Mouse (Mus musculus): Measurements from ENCODE around the gene Zfp655.
"Not testable (repeated sequence)": the region's sequence is repeated elsewhere in the genome, so short reads cannot be mapped to it uniquely, and the experiment has no call there.

Gene Zfp655

DNA sequence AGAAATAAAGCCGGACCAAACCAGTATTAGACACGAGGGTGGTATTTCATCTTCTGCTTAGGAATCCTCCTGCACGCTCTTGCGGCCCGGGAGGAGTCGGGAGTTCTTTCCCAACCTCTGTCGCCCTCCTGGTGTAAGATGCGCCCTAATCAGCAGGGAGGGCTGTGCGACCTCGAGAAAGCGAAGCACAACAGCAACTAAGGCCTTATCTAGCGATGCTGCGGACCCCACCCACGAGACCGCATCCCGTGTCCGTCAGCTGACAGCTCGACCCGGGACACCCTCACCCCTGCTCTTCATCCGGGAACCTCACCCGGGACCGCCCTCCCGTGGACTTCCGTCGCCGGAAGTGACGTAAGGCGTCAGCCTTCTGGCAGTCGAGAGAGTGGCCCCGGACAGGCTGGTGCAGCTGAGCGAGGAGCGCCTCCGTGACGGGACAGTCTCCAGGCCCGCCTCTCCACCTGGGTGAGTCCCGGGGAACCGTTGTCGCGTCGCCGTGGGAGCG, at the start of gene Zfp655:
Zfp655 (plus strand) TSS at position 349 of the 505 bp plus-strand sequence.
- peak; percentile 97 for DNase-seq

GRCm38 (mm10) chr5:145185244-145185643, 46.3 kb upstream of the Zfp655 start:
- no peak for DNase-seq

- DNase-seq, result no peak
Observed at GRCm38 (mm10) chr5:145189416-145189815, 42.1 kb upstream of the Zfp655 start.

DNA sequence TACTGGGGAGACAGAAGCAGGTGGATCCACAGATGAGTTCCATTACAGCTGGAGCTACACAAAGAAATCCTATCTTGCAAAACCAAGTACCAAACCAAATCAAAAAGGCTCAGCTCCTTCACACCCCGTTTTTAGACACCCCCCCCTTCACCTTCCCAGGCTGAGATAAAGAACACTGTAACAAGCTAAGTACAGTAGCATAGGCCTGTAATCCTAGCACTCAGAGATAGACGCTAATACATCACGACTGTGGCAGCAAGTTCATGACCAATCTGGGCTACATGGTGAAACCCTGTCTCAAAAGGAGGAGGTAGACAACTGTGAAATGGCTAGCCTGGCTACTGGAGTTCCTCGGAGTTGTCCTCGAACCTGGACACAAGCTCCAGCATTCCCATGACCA, 41.1 kb upstream of the Zfp655 start:
- no peak for DNase-seq

DNA sequence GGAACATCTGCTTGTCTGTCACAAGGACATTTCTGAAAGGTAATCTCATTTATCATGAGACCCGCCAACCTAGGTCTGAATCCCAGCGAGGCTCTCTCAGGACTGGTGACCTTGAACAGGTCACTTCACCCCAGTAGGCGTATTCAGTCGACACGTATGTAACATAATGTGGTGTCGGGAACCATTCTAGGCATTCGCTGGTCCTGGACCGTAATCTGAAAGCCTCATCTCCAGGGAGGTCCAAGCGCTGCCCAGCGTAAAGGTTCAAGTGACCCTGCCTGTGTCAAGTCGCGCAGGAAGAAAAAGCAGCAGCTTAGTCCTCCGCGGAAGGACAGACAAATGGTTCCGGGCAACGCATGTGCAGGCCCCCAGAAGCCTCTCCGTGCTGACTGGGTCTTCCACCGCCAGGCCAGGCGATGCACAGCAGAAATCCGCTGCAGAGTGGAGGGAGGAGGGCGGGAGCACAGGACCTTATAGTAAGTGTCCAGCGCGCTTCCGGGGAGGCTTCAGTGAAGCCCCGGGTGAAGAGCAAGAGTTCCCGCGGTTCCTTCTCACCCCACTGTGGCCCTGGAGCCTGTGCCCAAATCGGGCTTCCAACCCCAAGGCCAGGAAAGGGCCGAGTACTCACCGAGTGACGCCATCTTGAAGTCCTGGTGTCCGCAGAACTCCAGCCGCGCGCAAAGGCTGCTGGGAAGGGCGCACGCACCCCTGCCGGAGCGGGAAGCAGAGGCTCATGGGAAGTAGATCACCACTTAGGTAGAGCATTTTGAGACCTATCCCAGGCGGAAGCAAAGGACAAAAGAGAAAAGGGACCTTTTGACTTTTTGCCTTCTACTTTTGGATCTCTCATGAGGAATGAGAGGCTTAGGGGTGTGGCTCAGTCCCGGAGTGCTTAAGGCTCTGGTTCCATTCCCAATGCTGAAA, 40.4 kb upstream of the Zfp655 start:
- peak; percentile 92 for DNase-seq

GRCm38 (mm10) chr5:145191962-145192361, 39.6 kb upstream of the Zfp655 start, which contains the start of gene Atp5j2:
TSS of gene Atp5j2 (minus strand) at chr5:145192062.
- DNase-seq, result no peak

DNA sequence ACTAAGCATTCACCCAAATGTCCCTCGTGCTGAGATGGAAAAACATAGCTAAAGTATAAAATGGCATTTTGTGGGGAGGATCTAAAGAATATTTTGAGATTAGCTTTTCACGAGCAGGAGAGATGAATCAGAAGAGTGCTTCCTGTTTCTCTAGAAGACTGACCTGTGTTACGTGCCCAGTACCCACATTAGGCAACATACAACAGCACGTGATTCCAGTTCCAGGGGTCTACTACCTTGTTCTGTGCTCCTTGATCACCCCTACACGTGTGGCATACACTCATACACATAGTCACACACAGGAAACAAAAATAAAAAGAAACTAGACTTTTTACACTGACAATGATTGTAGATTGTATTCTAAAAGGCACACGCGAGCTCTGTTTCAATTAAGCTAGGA, 31.1 kb upstream of the Zfp655 start:
- DNase-seq, result no peak

- DNase-seq, result peak; percentile 83
Observed at GRCm38 (mm10) chr5:145201321-145201991, 30.1 kb upstream of the Zfp655 start, which contains the start of gene Zkscan14. TSS of gene Zkscan14 (minus strand) at chr5:145201868.

- DNase-seq, result no peak
Observed at GRCm38 (mm10) chr5:145202446-145202845, 29.1 kb upstream of the Zfp655 start.

DNA sequence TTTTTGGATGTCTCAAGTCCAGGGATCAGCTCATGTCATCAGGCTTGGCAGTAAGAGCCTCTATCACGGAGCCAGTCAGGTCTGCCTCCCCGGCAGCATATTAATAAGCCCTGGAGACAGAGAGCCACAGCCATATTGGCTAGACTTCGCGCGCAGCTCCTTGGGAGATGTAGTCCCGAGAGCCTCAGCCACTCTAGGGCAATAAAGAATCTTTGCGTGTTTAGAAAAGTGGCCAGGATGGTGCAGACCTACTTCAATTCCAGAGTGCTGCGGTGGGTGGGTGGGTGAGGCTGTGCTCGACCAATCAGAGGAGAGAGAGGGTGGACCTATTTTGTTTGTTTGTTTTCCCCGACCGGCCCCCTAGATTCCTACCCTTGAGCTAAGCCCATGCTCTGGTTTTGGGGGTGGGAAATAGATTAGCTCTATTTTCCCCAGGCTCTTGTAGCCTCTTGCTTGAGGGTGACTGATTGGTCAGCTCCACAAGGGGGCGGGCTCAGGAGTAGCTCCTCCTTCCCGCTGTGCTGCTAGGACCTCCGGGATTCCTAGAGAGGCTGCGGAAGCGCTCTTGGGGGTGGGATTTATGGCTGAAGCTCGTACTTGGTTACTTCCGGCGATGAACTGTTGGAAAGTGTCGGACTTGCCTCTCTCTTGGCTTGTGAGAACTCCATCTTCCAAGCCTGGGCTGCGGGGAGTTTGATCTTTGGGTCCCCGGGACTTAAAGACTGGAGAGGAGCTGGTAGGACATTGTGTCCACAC, 27.4 kb upstream of the Zfp655 start, which contains the start of gene Zkscan5:
Zkscan5 (plus strand) TSS at position 627 of the 756 bp plus-strand sequence.
- DNase-seq, result peak; percentile 99

- DNase-seq, result peak; percentile 44
Observed at GRCm38 (mm10) chr5:145205041-145205440, 26.5 kb upstream of the Zfp655 start.

DNA sequence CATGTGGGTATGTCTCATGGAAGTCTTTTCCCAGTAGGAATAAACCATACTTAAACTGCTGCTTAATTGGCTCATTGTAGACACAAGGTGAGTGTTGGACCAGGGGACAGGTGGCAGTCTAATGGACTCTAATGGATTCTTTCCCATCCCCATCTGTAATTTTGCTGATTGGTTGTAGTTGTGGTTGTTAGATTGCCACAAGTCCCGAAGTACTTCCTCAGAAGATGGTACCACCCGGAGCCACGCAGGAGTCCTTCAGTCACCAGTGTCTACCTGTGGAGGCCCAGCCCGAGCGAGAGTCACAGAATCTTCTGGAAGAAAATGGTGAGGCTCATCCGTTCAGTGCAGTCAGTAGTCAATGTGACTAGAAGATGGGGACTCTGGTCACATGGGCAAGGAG, 24.1 kb upstream of the Zfp655 start:
- DNase-seq, result no peak

DNA sequence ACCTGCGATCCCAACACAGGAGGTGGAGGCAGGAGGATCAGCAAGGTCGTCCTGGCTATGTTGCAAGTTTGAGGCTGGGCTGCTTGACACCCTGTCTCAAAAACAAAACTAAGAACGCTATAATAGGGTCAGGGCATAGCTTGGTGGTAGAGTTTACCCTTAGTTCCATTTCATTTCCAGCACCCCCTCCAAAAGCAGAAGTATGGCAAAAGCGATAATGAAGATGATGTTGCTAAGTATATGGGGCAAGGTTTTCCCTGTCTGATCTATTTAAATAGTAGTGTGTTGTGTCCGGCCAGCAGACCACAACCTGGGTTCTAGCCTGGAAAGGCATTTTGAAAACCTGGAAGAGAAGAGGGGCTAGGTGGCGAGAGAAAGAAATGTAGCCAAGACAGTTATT, 23.6 kb upstream of the Zfp655 start:
- DNase-seq, result no peak

DNA sequence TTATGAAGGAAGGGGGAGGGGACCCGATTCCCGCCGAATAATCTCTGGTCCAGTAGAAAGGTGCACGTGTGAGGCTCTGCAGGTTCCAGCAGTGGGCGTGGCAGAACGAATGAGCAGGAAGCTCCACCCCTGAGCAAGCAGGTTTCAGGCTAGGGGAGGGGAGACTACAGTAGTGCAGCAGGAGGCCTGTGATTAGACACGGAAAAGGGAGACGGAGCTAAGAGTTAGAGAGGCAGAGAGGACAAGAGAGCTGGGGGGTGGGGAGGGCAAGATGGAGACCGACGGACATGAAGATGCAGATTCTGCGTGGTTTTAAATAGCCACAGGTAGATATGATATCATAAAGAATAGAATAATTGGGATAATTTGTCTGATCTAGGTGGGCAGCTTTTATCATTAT, 23.1 kb upstream of the Zfp655 start:
- not testable (repeated sequence) for DNase-seq

DNA sequence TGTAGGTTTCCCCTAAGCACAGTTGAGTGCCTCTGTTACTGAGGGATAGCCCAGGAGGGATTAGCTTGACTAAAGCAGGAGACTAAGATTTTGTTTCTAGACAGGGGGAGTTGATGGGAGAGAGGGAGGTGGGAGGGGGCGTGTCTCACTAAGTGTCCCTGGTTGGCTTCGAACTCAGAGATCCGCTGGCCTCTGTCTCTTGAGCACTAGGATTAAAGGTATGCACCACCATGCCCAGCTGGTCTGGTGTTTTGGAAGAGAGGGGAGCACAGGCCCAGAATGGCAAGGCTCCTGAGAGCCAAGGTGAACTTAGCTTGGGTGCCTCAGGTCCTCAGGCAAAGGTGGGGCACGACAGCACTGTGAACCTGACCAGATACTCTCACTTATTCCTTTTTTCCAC, 20.2 kb upstream of the Zfp655 start:
- no peak for DNase-seq

DNA sequence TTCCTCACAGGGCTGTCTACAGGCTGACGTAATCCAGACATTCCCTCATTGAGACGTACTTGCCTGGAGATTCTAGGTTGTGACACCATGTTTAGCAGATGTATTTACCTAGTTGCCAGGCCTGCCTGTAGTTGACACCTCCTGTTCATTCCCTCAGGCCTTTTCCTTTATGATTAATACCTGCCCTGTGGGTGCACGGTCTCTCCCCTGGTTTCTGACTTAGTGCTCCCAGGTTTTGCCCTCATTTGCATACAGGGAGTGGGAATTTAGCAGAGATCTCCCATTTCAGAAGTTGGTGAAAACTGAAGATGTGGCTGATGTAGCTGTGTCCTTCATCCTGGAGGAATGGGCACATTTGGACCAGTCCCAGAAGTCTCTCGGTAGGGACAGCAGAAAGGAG, 19.3 kb upstream of the Zfp655 start:
- DNase-seq, result no peak

GRCm38 (mm10) chr5:145213505-145213904, 18.0 kb upstream of the Zfp655 start:
- DNase-seq, result no peak

DNA sequence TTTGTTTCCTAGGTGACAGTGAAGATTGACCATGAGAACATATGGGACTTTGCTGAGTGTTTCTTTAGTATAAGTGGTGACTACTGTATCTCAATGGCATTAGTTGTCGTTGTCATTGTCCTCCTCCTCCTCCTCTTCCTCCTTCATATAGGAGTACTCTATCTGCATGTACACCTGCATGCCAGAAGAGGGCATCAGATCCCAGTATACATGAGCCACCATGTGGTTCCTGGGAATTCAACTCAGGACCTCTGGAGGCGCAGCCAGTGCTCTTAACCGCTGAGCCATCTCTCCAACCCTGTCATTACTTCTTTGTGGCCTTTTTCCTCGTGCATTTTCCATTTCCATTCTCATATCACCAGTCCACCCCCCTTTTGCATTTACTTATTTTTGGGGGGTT, 16.8 kb upstream of the Zfp655 start:
- DNase-seq, result no peak

DNA sequence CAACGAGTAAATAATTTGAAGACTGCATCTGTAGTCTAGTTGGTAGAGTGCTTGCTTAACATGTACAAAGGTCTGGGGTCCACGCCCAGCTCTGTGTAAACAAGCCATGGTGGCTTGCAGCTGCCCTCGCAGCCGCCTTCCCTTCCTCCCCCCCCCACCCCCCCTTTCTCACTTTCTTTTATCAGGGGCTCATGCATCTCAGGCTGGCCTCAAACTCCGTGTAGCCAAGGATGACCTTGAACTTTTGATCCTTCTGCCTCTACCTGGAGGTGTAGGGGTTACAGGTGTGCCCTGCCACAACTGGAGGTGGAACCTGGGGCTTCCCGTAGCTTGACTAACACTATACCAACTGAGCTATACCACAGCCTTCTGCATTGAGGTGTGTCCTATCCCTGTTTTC, 13.8 kb upstream of the Zfp655 start:
- no peak for DNase-seq

- no peak for DNase-seq
Observed at GRCm38 (mm10) chr5:145218206-145218605, 13.3 kb upstream of the Zfp655 start.

DNA sequence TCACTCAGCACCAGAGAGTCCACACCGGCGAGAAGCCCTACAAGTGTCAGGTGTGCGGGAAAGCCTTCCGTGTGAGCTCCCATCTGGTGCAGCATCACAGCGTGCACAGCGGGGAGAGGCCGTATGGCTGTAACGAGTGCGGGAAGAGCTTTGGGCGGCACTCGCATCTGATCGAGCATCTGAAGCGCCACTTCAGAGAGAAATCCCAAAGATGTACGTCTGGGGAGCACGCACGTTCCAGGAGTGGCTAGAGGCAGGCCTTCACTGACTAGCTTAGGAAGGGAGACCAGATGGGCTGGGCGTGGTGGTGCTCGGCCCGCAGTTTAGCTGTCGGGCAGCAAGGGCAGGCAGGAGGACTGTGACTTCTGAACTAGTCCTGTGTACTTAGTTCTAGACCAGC, 12.8 kb upstream of the Zfp655 start:
- no peak for DNase-seq

GRCm38 (mm10) chr5:145219981-145220380, 11.5 kb upstream of the Zfp655 start:
- no peak for DNase-seq

GRCm38 (mm10) chr5:145222840-145223239, 8.7 kb upstream of the Zfp655 start:
- DNase-seq, result no peak

Data from cerebellum, adult 9-10 months (tissue).